ENCODE assay signal across 9 mouse cellular contexts in the genomic region with DNA sequence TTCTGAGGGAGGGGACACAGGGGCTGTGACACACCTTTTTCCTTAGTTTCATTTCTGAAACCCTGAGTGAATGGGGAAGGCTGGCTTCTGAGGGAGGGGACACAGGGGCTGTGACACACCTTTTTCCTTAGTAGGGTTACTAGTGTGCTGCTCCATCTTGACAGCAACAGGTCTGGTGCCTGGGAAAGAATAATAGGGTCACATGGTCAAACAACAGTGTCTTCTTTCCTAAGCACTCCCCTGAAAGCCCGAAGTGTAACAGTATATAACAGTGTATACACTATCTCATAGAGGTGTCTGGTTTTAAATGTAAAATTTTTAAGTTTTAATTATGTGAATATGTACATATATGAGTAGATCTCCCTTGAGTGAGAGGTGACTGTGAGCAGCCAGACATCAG. TPM values are rescaled to one million over a fixed set of nuclear protein-coding genes. Genes with fewer than 3 reads are reported as not detected.
A peak's percentile ranks its signal among the peaks of the same experiment; 100 is the strongest.
DNase-seq lines count a peak whose midpoint lies in the region; ATAC-seq and TF ChIP-seq lines count a peak whose summit lies in the region.
"Not testable (repeated sequence)": the region's sequence is repeated elsewhere in the genome, so short reads cannot be mapped to it uniquely, and the experiment has no call there.
"Had no signal": no experiment of that assay in that cellular context is flagged by ENCODE, and none has a peak within 500 bp of the region (broad histone marks: within the 10 kb centered on the region; RNA-seq: fewer than 3 reads in every experiment).

No protein-coding gene starts in this region.

- TF ChIP-seq POLR2A in limb, embryonic 14.5 days (IDR thresholded peaks at IDR 0.05; ENCODE audit: borderline replicate concordance, extremely low read depth, insufficient read depth, insufficient read length) = not testable (repeated sequence)

- not testable (repeated sequence) for H3K27me3 ChIP-seq in forebrain, embryonic 12.5 days; heart, embryonic 14.5 days (ENCODE audit: control insufficient read depth, insufficient read depth, low read length); intestine, embryonic 14.5 days (replicated peaks; ENCODE audit: control insufficient read depth, insufficient read depth, low read length); limb, embryonic 14.5 days (ENCODE audit: control insufficient read depth, insufficient read depth, low read length); lung, embryonic 15.5 days; neural tube, embryonic 11.5 days (ENCODE audit: control insufficient read depth, insufficient read depth, low read length)

- peaks cover 13% of the 10 kb centered on the region for H3K36me3 ChIP-seq in forebrain, embryonic 12.5 days (replicated peaks)
- peaks cover 18% of the 10 kb centered on the region for H3K36me3 ChIP-seq in heart, embryonic 14.5 days (ENCODE audit: control insufficient read depth, insufficient read depth, low read length)
- peaks cover 14% of the 10 kb centered on the region for H3K36me3 ChIP-seq in intestine, embryonic 14.5 days (ENCODE audit: control insufficient read depth, insufficient read depth, low read length)
- H3K36me3 ChIP-seq in limb, embryonic 14.5 days (ENCODE audit: control insufficient read depth, insufficient read depth, low read length) = peaks cover 11% of the 10 kb centered on the region
- H3K36me3 ChIP-seq in lung, embryonic 15.5 days = peaks cover 15% of the 10 kb centered on the region
- H3K36me3 ChIP-seq in neural tube, embryonic 11.5 days (ENCODE audit: control insufficient read depth, insufficient read depth, low read length) = not testable (repeated sequence)

- H3K9ac ChIP-seq in forebrain, embryonic 12.5 days; intestine, embryonic 14.5 days (ENCODE audit: low read length); lung, embryonic 15.5 days: not testable (repeated sequence)
- peak overlapping the region; percentile 76 for H3K9ac ChIP-seq in heart, embryonic 14.5 days (ENCODE audit: low read length)
- H3K9ac ChIP-seq in limb, embryonic 14.5 days (ENCODE audit: low read depth, low read length, severe bottlenecking) = peak overlapping the region; percentile 64; the same call in 1 of the 2 replicates
- H3K9ac ChIP-seq in neural tube, embryonic 11.5 days (ENCODE audit: low read length) = peak overlapping the region; percentile 84; the same call in 1 of the 2 replicates

- H3K4me2 ChIP-seq in forebrain, embryonic 12.5 days = peak overlapping the region; percentile 85; the same call in 1 of the 2 replicates
- H3K4me2 ChIP-seq in heart, embryonic 14.5 days (ENCODE audit: low read length) = peak overlapping the region; percentile 80
- peak overlapping the region; percentile 66 for H3K4me2 ChIP-seq in intestine, embryonic 14.5 days (ENCODE audit: low read length)
- 0 out of 2 replicates have a peak overlapping the region, but pooled peaks have one; percentile 63 for H3K4me2 ChIP-seq in limb, embryonic 14.5 days (replicated peaks; ENCODE audit: low read depth, low read length, severe bottlenecking)
- H3K4me2 ChIP-seq in lung, embryonic 15.5 days = peak overlapping the region; percentile 72
- H3K4me2 ChIP-seq in neural tube, embryonic 11.5 days (ENCODE audit: low read depth) = peak overlapping the region; percentile 55; the same call in 1 of the 2 replicates

- 91% methylated on average over 1 of the region's 1 CpGs for WGBS in forebrain, embryonic 12.5 days
- 63% methylated on average over 1 of the region's 1 CpGs for WGBS in heart, embryonic 14.5 days
- WGBS in intestine, embryonic 14.5 days = 48% methylated on average over 1 of the region's 1 CpGs
- WGBS in limb, embryonic 14.5 days = 78% methylated on average over 1 of the region's 1 CpGs
- 63% methylated on average over 1 of the region's 1 CpGs for WGBS in lung, embryonic 15.5 days
- WGBS in neural tube, embryonic 11.5 days = 75% methylated on average over 1 of the region's 1 CpGs

- peak; percentile 48 for DNase-seq in 416B (ENCODE audit: low read depth)
- peak; percentile 9 for DNase-seq in cerebellum, adult 9-11 months
- not testable (repeated sequence) for DNase-seq in intestine, embryonic 14.5 days (ENCODE audit: low spot score); limb, embryonic 14.5 days (ENCODE audit: low spot score); neural tube, embryonic 11.5 days (ENCODE audit: low spot score)

- peaks cover 18% of the 10 kb centered on the region for H3K4me1 ChIP-seq in forebrain, embryonic 12.5 days
- H3K4me1 ChIP-seq in heart, embryonic 14.5 days (ENCODE audit: control insufficient read depth in 2 of 2, insufficient read depth in 2 of 2, low read length in 2 of 2) = peaks cover 2 to 17% of the 10 kb centered on the region in 2 experiments; a peak in 2 of 4 replicates
- peaks cover 14% of the 10 kb centered on the region for H3K4me1 ChIP-seq in intestine, embryonic 14.5 days (replicated peaks; ENCODE audit: control insufficient read depth, insufficient read depth, low read length)
- peaks cover 12% of the 10 kb centered on the region for H3K4me1 ChIP-seq in limb, embryonic 14.5 days (ENCODE audit: control insufficient read depth, insufficient read depth, low read length)
- H3K4me1 ChIP-seq in lung, embryonic 15.5 days = peaks cover 17% of the 10 kb centered on the region
- H3K4me1 ChIP-seq in neural tube, embryonic 11.5 days (ENCODE audit: control insufficient read depth, insufficient read depth, low read length) = peaks cover 10% of the 10 kb centered on the region

- not testable (repeated sequence) for H3K4me3 ChIP-seq in forebrain, embryonic 12.5 days (replicated peaks); neural tube, embryonic 11.5 days (ENCODE audit: low read depth, low read length)
- H3K4me3 ChIP-seq in heart, embryonic 14.5 days (ENCODE audit: control insufficient read depth in 1 of 2, insufficient read depth in 1 of 2, low read depth in 1 of 2, low read length in 2 of 2) = 0 out of 4 replicates have a peak overlapping the region, but pooled peaks of 1 of the 2 experiments have one; percentile 70
- 0 out of 2 replicates have a peak overlapping the region, but pooled peaks have one; percentile 73 for H3K4me3 ChIP-seq in intestine, embryonic 14.5 days (ENCODE audit: low read depth, low read length)
- 0 out of 2 replicates have a peak overlapping the region, but pooled peaks have one; percentile 80 for H3K4me3 ChIP-seq in limb, embryonic 14.5 days (replicated peaks; ENCODE audit: low read length)
- peak overlapping the region; percentile 85; the same call in 1 of the 2 replicates for H3K4me3 ChIP-seq in lung, embryonic 15.5 days

- not testable (repeated sequence) for ATAC-seq in forebrain, embryonic 12.5 days (ENCODE audit: low FRiP score); heart, embryonic 14.5 days (ENCODE audit: insufficient number of reproducible peaks, insufficient read depth, low FRiP score, low read depth); intestine, embryonic 14.5 days (replicated peaks; ENCODE audit: low FRiP score, low TSS enrichment, low read depth); limb, embryonic 14.5 days (ENCODE audit: low FRiP score, low read depth); lung, embryonic 15.5 days (ENCODE audit: borderline replicate concordance, extremely low read depth, low FRiP score, low TSS enrichment); neural tube, embryonic 11.5 days (ENCODE audit: insufficient read depth, low FRiP score, low TSS enrichment)

- not testable (repeated sequence) for H3K27ac ChIP-seq in forebrain, embryonic 12.5 days; heart, embryonic 14.5 days (replicated peaks in 1 of 2; ENCODE audit: control insufficient read depth in 1 of 2, insufficient read depth in 1 of 2, low read depth in 2 of 2, low read length in 2 of 2); intestine, embryonic 14.5 days (ENCODE audit: low read depth); limb, embryonic 14.5 days (replicated peaks; ENCODE audit: low read depth, low read length); lung, embryonic 15.5 days; neural tube, embryonic 11.5 days (ENCODE audit: low read depth, low read length)

- H3K9me3 ChIP-seq in forebrain, embryonic 12.5 days; heart, embryonic 14.5 days (ENCODE audit: control insufficient read depth, low read length); intestine, embryonic 14.5 days (ENCODE audit: control insufficient read depth, low read length); limb, embryonic 14.5 days (ENCODE audit: control insufficient read depth, low read length); lung, embryonic 15.5 days; neural tube, embryonic 11.5 days (ENCODE audit: control insufficient read depth, low read length): not testable (repeated sequence)

RNA-seq across cellular contexts. Expression of a gene that starts 1.5 kb away (rescaled TPM):
- polyA plus RNA-seq in forebrain, embryonic 12.5 days (2016; fragmentation: Nextera tagmentation; extraction: Ambion mirVana) = 11.4 and 11.7 TPM in 2 replicates
- 12.2 and 14.4 TPM in 2 replicates for polyA plus RNA-seq in heart, embryonic 14.5 days (2014; fragmentation: Nextera tagmentation; extraction: Ambion mirVana)
- 13.3 TPM in 2 replicates for polyA plus RNA-seq in intestine, embryonic 14.5 days (2014; fragmentation: Nextera tagmentation; extraction: Ambion mirVana)
- polyA plus RNA-seq in limb, embryonic 14.5 days (2012; rRNA removed) = 4.3 and 8.6 TPM in 2 replicates
- 9.4 and 14.3 TPM in 2 replicates for polyA plus RNA-seq in limb, embryonic 14.5 days (2014; fragmentation: Nextera tagmentation; extraction: Ambion mirVana)
- polyA plus RNA-seq in lung, embryonic 15.5 days (2015; fragmentation: Nextera tagmentation; extraction: Ambion mirVana) = 10.0 and 12.2 TPM in 2 replicates
- 9.1 and 10.7 TPM in 2 replicates for polyA plus RNA-seq in neural tube, embryonic 11.5 days (2014; fragmentation: Nextera tagmentation; extraction: Ambion mirVana)

RNA-seq across cellular contexts. Expression of a gene that starts 1.6 kb away (rescaled TPM):
- polyA plus RNA-seq in forebrain, embryonic 12.5 days (2016; fragmentation: Nextera tagmentation; extraction: Ambion mirVana) = 627 and 646 TPM in 2 replicates
- 386 and 393 TPM in 2 replicates for polyA plus RNA-seq in heart, embryonic 14.5 days (2014; fragmentation: Nextera tagmentation; extraction: Ambion mirVana)
- 566 and 608 TPM in 2 replicates for polyA plus RNA-seq in intestine, embryonic 14.5 days (2014; fragmentation: Nextera tagmentation; extraction: Ambion mirVana)
- polyA plus RNA-seq in limb, embryonic 14.5 days (2012; rRNA removed) = 285 and 326 TPM in 2 replicates
- 476 and 516 TPM in 2 replicates for polyA plus RNA-seq in limb, embryonic 14.5 days (2014; fragmentation: Nextera tagmentation; extraction: Ambion mirVana)
- 525 and 549 TPM in 2 replicates for polyA plus RNA-seq in lung, embryonic 15.5 days (2015; fragmentation: Nextera tagmentation; extraction: Ambion mirVana)
- polyA plus RNA-seq in neural tube, embryonic 11.5 days (2014; fragmentation: Nextera tagmentation; extraction: Ambion mirVana) = 768 and 797 TPM in 2 replicates

RNA-seq across cellular contexts. Expression of a gene that starts 8.3 kb away (rescaled TPM):
- polyA plus RNA-seq in forebrain, embryonic 12.5 days (2016; fragmentation: Nextera tagmentation; extraction: Ambion mirVana) = 0.31 TPM in 1 of 2 replicates, not detected in the other
- 0.23 TPM in 1 of 2 replicates, not detected in the other for polyA plus RNA-seq in heart, embryonic 14.5 days (2014; fragmentation: Nextera tagmentation; extraction: Ambion mirVana)
- polyA plus RNA-seq in intestine, embryonic 14.5 days (2014; fragmentation: Nextera tagmentation; extraction: Ambion mirVana) = 0.28 and 0.89 TPM in 2 replicates
- polyA plus RNA-seq in limb, embryonic 14.5 days (2012; rRNA removed) = 0.77 TPM in 1 of 2 replicates, not detected in the other
- 0.65 and 5.4 TPM in 2 replicates for polyA plus RNA-seq in limb, embryonic 14.5 days (2014; fragmentation: Nextera tagmentation; extraction: Ambion mirVana)
- polyA plus RNA-seq in lung, embryonic 15.5 days (2015; fragmentation: Nextera tagmentation; extraction: Ambion mirVana) = 0.23 and 0.35 TPM in 2 replicates
- polyA plus RNA-seq in neural tube, embryonic 11.5 days (2014; fragmentation: Nextera tagmentation; extraction: Ambion mirVana) = not detected in 2 replicates
- polyA plus RNA-seq: frontal cortex, adult 2 months had no signal

RNA-seq across cellular contexts. Expression of a gene that starts 29.6 kb away (rescaled TPM):
- polyA plus RNA-seq in forebrain, embryonic 12.5 days (2016; fragmentation: Nextera tagmentation; extraction: Ambion mirVana) = 86.7 and 87.5 TPM in 2 replicates
- 98.1 and 126 TPM in 2 replicates for polyA plus RNA-seq in heart, embryonic 14.5 days (2014; fragmentation: Nextera tagmentation; extraction: Ambion mirVana)
- 140 and 161 TPM in 2 replicates for polyA plus RNA-seq in intestine, embryonic 14.5 days (2014; fragmentation: Nextera tagmentation; extraction: Ambion mirVana)
- 131 and 152 TPM in 2 replicates for polyA plus RNA-seq in limb, embryonic 14.5 days (2012; rRNA removed)
- 127 and 130 TPM in 2 replicates for polyA plus RNA-seq in limb, embryonic 14.5 days (2014; fragmentation: Nextera tagmentation; extraction: Ambion mirVana)
- polyA plus RNA-seq in lung, embryonic 15.5 days (2015; fragmentation: Nextera tagmentation; extraction: Ambion mirVana) = 192 and 203 TPM in 2 replicates
- polyA plus RNA-seq in neural tube, embryonic 11.5 days (2014; fragmentation: Nextera tagmentation; extraction: Ambion mirVana) = 70.5 and 84.5 TPM in 2 replicates

RNA-seq across cellular contexts. Expression of a gene that starts 40.7 kb away (rescaled TPM):
- 1.9 and 3.3 TPM in 2 replicates for polyA plus RNA-seq in forebrain, embryonic 12.5 days (2016; fragmentation: Nextera tagmentation; extraction: Ambion mirVana)
- polyA plus RNA-seq in heart, embryonic 14.5 days (2014; fragmentation: Nextera tagmentation; extraction: Ambion mirVana) = 1.1 TPM in 2 replicates
- 17.1 and 17.3 TPM in 2 replicates for polyA plus RNA-seq in intestine, embryonic 14.5 days (2014; fragmentation: Nextera tagmentation; extraction: Ambion mirVana)
- 14.3 and 14.4 TPM in 2 replicates for polyA plus RNA-seq in limb, embryonic 14.5 days (2012; rRNA removed)
- polyA plus RNA-seq in limb, embryonic 14.5 days (2014; fragmentation: Nextera tagmentation; extraction: Ambion mirVana) = 19.2 and 22.3 TPM in 2 replicates
- 7.5 and 9.5 TPM in 2 replicates for polyA plus RNA-seq in lung, embryonic 15.5 days (2015; fragmentation: Nextera tagmentation; extraction: Ambion mirVana)
- polyA plus RNA-seq in neural tube, embryonic 11.5 days (2014; fragmentation: Nextera tagmentation; extraction: Ambion mirVana) = 1.7 and 2.1 TPM in 2 replicates
